Mouse (Mus musculus): ENCODE measurements around the gene Tssk3.

The Tssk3 gene

DNA sequence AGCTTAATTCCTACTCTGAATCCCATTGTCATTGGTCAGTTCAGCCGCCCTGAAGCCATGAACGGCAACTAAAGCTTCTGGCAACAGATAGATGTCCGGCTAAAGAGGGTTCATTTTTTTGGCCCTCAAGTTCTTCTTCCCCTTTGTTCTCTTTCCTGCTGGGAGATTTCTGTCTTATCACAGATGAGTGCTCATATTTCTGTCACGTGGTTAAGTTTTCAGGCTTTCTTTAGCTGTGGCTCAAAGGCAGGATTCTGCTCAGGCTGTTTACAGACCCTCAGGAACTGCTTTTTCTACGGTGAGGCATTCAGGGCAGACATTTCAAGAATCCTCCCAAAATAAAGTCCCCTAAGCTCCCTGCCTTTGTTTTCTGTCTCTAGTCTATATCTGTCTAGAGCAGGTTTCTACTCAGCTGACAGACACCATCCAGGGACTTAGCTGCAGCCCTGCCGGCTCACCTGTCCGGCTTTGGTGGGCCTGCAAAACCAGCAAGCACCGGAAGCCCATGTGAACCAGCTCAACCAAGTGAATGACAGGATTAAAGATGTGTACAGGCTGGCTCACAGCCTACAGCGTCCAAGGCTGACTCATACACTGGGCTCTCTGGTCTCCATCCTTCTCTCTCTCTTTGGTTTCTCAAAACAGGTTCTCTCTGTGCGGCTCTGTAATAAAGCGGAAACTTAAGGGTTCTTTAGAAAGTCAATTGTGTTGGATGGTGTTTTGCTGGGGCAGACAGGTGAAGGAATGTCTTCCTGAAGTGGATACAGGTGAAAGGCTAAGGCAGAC lies 42.9 kb downstream of the Tssk3 start:
- DNase-seq = no peak

DNA sequence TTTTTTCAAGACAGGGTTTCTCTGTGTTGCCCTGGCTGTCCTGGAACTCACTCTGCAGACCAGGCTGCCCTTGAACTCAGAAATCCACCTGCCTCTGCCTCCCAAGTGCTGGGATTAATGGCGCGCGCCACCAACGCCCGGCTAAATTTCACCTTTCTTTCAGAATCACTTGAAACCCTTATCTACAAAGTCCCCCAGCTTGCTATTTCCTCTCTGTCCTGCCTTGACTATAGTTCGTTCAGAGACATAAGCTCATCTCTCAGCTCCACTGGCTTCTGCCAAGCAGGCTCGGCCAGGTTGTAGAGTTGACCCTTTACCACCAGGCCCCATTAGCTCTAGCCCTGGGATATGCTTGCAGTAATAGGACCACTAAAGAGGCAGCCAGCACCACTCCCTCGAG lies 43.5 kb downstream of the Tssk3 start:
- no peak for DNase-seq

DNA sequence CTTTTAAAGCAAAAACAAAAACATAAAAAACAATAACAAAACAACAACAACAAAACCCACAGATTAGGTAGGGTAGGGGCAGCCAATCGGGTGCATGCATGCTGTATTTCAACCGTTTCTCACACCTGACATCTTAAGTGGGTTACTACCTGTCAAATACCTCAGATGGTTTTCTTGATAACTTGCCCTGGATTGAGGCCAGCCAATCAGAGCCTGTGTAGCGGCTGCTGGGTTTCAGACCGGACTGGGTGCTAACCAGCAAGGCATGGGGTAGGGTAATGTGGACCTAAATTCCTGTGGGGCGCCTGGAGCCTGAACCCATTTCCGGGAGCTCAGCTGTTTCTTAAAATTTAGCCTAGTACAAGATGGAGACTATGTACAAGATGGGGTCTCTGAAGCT lies 49.7 kb downstream of the Tssk3 start:
- DNase-seq = no peak

DNA sequence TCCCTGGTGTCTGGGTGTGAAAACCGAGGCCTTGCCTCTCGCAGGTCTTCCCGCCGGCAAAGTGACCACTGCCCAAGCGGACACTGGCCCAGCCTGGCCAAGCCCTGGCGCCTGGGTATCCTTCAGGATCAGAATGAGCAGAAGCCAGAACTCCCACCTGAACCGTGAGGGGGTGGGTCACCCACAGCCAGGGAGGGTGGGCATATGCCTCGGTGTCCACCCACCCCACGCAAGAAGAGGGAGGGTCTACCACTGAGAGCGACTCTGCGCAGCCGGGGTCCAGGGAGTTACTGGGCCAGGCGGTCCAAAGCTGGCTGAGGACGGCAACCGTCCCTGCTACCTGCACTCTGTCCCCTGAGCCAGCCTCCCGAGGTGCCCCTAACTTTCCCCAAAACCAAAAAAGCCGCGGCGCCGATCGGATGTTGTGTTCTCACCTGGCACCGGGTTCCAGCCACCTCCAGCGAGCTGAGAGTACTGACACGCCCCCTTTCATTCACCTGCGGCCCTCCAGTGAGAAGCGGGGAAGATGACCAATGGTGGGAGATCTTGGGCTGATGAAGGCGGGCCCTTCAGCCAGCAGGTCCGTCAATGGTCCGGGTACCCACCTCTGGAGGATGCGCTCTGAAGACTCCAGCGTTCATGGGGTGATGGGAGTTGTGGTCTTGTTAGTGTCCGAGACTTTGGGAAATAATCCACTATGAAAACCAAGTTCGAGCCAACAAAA lies 50.3 kb downstream of the Tssk3 start, which contains the start of gene Zbtb8b:
Gene Zbtb8b, minus strand, starts transcription at position 514 of the 724 bp plus-strand sequence.
- DNase-seq = peak; percentile 83
